Mouse (Mus musculus) c-Kit-positive CD71-negative TER-119-negative erythroid progenitor cells, embryonic 14.5 days (primary cell): ENCODE measurements around the gene Parp11.

Source experiments
- DNase-seq: peaks from one replicate; pipeline ENCODE4 v3.0.0-alpha.2; 2013; ENCODE audit warnings: low read depth

The Parp11 gene

GRCm38 (mm10) chr6:127446436-127446890, at the start of gene Parp11:
TSS of gene Parp11 (plus strand) at chr6:127446840.
- DNase-seq: peak; percentile 64

GRCm38 (mm10) chr6:127398073-127398472, 48.6 kb upstream of the Parp11 start:
- DNase-seq: peak; percentile 38

- DNase-seq: no peak
Measured at GRCm38 (mm10) chr6:127401419-127401818, 45.2 kb upstream of the Parp11 start.

- DNase-seq: no peak
Measured at GRCm38 (mm10) chr6:127404070-127404810, 42.4 kb upstream of the Parp11 start.

- no peak for DNase-seq
Measured at GRCm38 (mm10) chr6:127405682-127406081, 41.0 kb upstream of the Parp11 start.

- peak; percentile 22 for DNase-seq
Measured at GRCm38 (mm10) chr6:127407742-127408141, 38.9 kb upstream of the Parp11 start.

GRCm38 (mm10) chr6:127417525-127418184, 29.0 kb upstream of the Parp11 start:
- DNase-seq: no peak

GRCm38 (mm10) chr6:127418322-127418721, 28.3 kb upstream of the Parp11 start:
- DNase-seq: no peak

- no peak for DNase-seq
Measured at GRCm38 (mm10) chr6:127420115-127420514, 26.5 kb upstream of the Parp11 start.

- no peak for DNase-seq
Measured at GRCm38 (mm10) chr6:127425095-127425494, 21.5 kb upstream of the Parp11 start.

GRCm38 (mm10) chr6:127430716-127431115, 15.9 kb upstream of the Parp11 start:
- no peak for DNase-seq

GRCm38 (mm10) chr6:127431196-127431766, 15.4 kb upstream of the Parp11 start:
- DNase-seq: no peak

- DNase-seq: no peak
Measured at GRCm38 (mm10) chr6:127433886-127434647, 12.6 kb upstream of the Parp11 start.

- no peak for DNase-seq
Measured at GRCm38 (mm10) chr6:127434648-127434984, 12.0 kb upstream of the Parp11 start.

GRCm38 (mm10) chr6:127439063-127439462, 7.6 kb upstream of the Parp11 start:
- no peak for DNase-seq

- no peak for DNase-seq
Measured at GRCm38 (mm10) chr6:127439540-127440195, 7.0 kb upstream of the Parp11 start.

GRCm38 (mm10) chr6:127440416-127441104, 6.1 kb upstream of the Parp11 start:
- DNase-seq: no peak

GRCm38 (mm10) chr6:127442584-127442983, 4.1 kb upstream of the Parp11 start:
- no peak for DNase-seq

- DNase-seq: no peak
Measured at GRCm38 (mm10) chr6:127443910-127444309, 2.7 kb upstream of the Parp11 start.

- no peak for DNase-seq
Measured at GRCm38 (mm10) chr6:127444466-127444865, 2.2 kb upstream of the Parp11 start.
